22 mouse cellular contexts compared by ENCODE assay signal in the genomic region with DNA sequence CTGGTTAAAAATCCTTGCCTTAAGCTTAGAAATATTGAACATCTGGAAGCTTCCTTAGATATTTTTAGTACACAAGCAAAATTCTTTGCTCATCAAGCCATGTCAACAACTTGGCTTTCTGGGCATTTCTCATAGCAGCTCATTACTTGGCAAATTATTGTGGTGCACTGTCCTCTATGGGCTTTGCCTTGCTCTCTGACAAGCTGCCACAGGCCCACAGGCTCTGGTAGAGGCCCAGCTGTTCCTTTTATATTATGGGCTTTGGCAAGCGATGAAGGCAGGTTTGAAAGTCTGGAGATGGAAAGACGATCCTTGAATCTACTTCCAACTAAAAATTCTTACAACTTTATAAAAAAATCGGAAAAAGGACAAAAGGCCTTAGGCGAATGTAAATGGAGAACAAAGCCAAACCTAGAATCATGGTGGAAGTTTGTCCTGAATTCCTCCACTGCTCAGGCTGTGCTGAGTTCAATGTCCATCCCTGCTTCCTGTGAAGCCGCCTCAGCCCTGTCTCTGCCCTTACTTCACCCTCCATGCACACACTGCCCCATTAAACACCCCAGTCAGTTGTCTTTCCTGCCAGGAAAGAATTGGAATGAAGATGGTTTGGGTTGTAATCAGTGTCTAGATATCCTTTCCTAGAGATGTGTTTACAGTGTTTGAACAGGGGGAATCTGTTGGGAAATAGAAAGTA. TPM values are rescaled to one million over a fixed set of nuclear protein-coding genes. Genes with fewer than 3 reads are reported as not detected.
DNase-seq lines count a peak whose midpoint lies in the region; ATAC-seq and TF ChIP-seq lines count a peak whose summit lies in the region.
"Had no signal": no experiment of that assay in that cellular context is flagged by ENCODE, and none has a peak within 500 bp of the region (broad histone marks: within the 10 kb centered on the region; RNA-seq: fewer than 3 reads in every experiment).

No protein-coding gene starts in this region.

- no peaks in the 10 kb centered on the region for H3K36me3 ChIP-seq in intestine, postnatal 0 days (ENCODE audit: control insufficient read depth, insufficient read depth)
- H3K36me3 ChIP-seq: G1E; hindbrain, embryonic 12.5 days; neural tube, embryonic 13.5 days had no signal

- 78% methylated on average over 5 of the region's 5 CpGs for WGBS in intestine, postnatal 0 days

- no peak overlapping the region for H3K4me3 ChIP-seq in intestine, postnatal 0 days (ENCODE audit: low read depth, low read length)
- H3K4me3 ChIP-seq: hindbrain, embryonic 12.5 days; neural tube, embryonic 13.5 days had no signal

- no peak for TF ChIP-seq CTCF in intestine, postnatal 0 days (IDR thresholded peaks at IDR 0.05; ENCODE audit: low read depth)

- H3K9ac ChIP-seq in intestine, postnatal 0 days (ENCODE audit: low read depth, low read length) = no peak overlapping the region
- H3K9ac ChIP-seq: hindbrain, embryonic 12.5 days; neural tube, embryonic 13.5 days had no signal

- no peaks in the 10 kb centered on the region for H3K9me3 ChIP-seq in intestine, postnatal 0 days (ENCODE audit: control insufficient read depth)
- H3K9me3 ChIP-seq: G1E; hindbrain, embryonic 12.5 days; neural tube, embryonic 13.5 days had no signal

- peak; percentile 11 for DNase-seq in kidney, adult 9 months
- DNase-seq in kidney, postnatal 4 days = no peak
- peak; percentile 32 for DNase-seq in 3T3-L1 (ENCODE audit: low read depth, low spot score)
- peak; percentile 45 for DNase-seq in Muller cell, postnatal 12 days (ENCODE audit: inconsistent ontology term)
- DNase-seq in cerebellum, postnatal 25 days = no peak
- no peak for DNase-seq in right cerebral cortex, postnatal 4 days
- DNase-seq: adrenal gland, adult 2 months; cerebellum, postnatal 14 days; kidney, postnatal 10 days; liver; right cerebral cortex, postnatal 14 days; thymus, postnatal 36 days had no signal

- H3K27me3 ChIP-seq in intestine, postnatal 0 days (replicated peaks; ENCODE audit: control insufficient read depth, insufficient read depth, low read length) = no peaks in the 10 kb centered on the region
- H3K27me3 ChIP-seq: hindbrain, embryonic 12.5 days; neural tube, embryonic 13.5 days had no signal

- H3K4me2 ChIP-seq in intestine, postnatal 0 days (replicated peaks; ENCODE audit: low read depth) = no peak overlapping the region
- H3K4me2 ChIP-seq: hindbrain, embryonic 12.5 days; midbrain, embryonic 11.5 days; neural tube, embryonic 13.5 days had no signal

- H3K4me1 ChIP-seq in intestine, postnatal 0 days (replicated peaks; ENCODE audit: control insufficient read depth, insufficient read depth, low read length) = peaks cover 3% of the 10 kb centered on the region; the same call in 1 of the 2 replicates
- H3K4me1 ChIP-seq: hindbrain, embryonic 12.5 days; neural tube, embryonic 13.5 days had no signal

- peak; percentile 42; the same call in 1 of the 2 replicates for ATAC-seq in intestine, postnatal 0 days
- ATAC-seq: CD4-positive, CD25-positive, alpha-beta regulatory T cell, adult 4 months; inflammation-experienced regulatory T-cells, adult 6 months had no signal

- H3K27ac ChIP-seq in intestine, postnatal 0 days (ENCODE audit: low read depth, low read length) = peak overlapping the region; percentile 50
- H3K27ac ChIP-seq: hindbrain, embryonic 12.5 days; macrophage; neural tube, embryonic 13.5 days had no signal

RNA-seq across cellular contexts. Expression of a gene that starts 14.4 kb away (rescaled TPM):
- 0.38 and 0.75 TPM in 2 replicates for polyA plus RNA-seq in intestine, postnatal 0 days (2015; fragmentation: Nextera tagmentation; extraction: Ambion mirVana)
- polyA plus RNA-seq: adrenal gland, adult 2 months; CD4-positive, CD25-positive, alpha-beta regulatory T cell, adult 4 months; G1E; inflammation-experienced regulatory T-cells, adult 6 months; macrophage; midbrain, embryonic 11.5 days; neural tube, embryonic 13.5 days; testis, adult 2 months had no signal

RNA-seq across cellular contexts. Expression of a gene that starts 58.9 kb away (rescaled TPM):
- not detected in 2 replicates for polyA plus RNA-seq in intestine, postnatal 0 days (2015; fragmentation: Nextera tagmentation; extraction: Ambion mirVana)
- polyA plus RNA-seq: adrenal gland, adult 2 months; CD4-positive, CD25-positive, alpha-beta regulatory T cell, adult 4 months; frontal cortex, adult 2 months; G1E; hindbrain, embryonic 12.5 days; inflammation-experienced regulatory T-cells, adult 6 months; midbrain, embryonic 11.5 days; testis, adult 2 months had no signal

Comparison
In these comparisons a context has a peak if more than half of its experiments do, and no peak if none do; other contexts are left out.
1. DNase-seq: peak in kidney, adult 9 months (single experiment), 3T3-L1 (single experiment) and Muller cell, postnatal 12 days (single experiment); none in kidney, postnatal 4 days (0 of 2), cerebellum, postnatal 25 days (0 of 2) and right cerebral cortex, postnatal 4 days (single experiment).